Mouse (Mus musculus): ENCODE measurements around the gene Dennd1b.

Dennd1b gene

GRCm38 (mm10) chr1:138956511-138956910 is 6.7 kb upstream of the Dennd1b start:
- H3K27me3 ChIP-seq (ENCODE audit: insufficient read depth, low read length), result no peaks in the 10 kb centered on the region; the same call in 1 of the 2 replicates
- H3K4me1 ChIP-seq (replicated peaks; ENCODE audit: low read depth, low read length), result peaks cover 30% of the 10 kb centered on the region
- no peak for TF ChIP-seq CTCF (conservative IDR thresholded peaks at IDR 0.05; ENCODE audit: low read length)
- H3K9me3 ChIP-seq (ENCODE audit: low read length), result 0 out of 2 replicates have a peak, but pooled peaks cover 6% of the 10 kb centered on the region
- H3K4me3 ChIP-seq (replicated peaks; ENCODE audit: low read length), result no peak overlapping the region
- H3K36me3 ChIP-seq (ENCODE audit: insufficient read depth, low read length), result no peaks in the 10 kb centered on the region

GRCm38 (mm10) chr1:138957111-138957510 is 6.1 kb upstream of the Dennd1b start:
- H3K9me3 ChIP-seq (ENCODE audit: low read length), result 0 out of 2 replicates have a peak, but pooled peaks cover 6% of the 10 kb centered on the region
- TF ChIP-seq POU5F1 (IDR thresholded peaks at IDR 0.05; ENCODE audit: borderline replicate concordance, low read length), result no peak
- TF ChIP-seq NANOG (IDR thresholded peaks at IDR 0.05; ENCODE audit: borderline replicate concordance, low read length), result peak; percentile 47; the same call in 1 of the 2 replicates
- H3K27me3 ChIP-seq (ENCODE audit: insufficient read depth, low read length), result no peaks in the 10 kb centered on the region; the same call in 1 of the 2 replicates
- no peak overlapping the region for H3K4me3 ChIP-seq (replicated peaks; ENCODE audit: low read length)
- no peaks in the 10 kb centered on the region for H3K36me3 ChIP-seq (ENCODE audit: insufficient read depth, low read length)
- peaks cover 30% of the 10 kb centered on the region for H3K4me1 ChIP-seq (replicated peaks; ENCODE audit: low read depth, low read length)

- no peak for TF ChIP-seq CTCF (conservative IDR thresholded peaks at IDR 0.05; ENCODE audit: low read length)
- TF ChIP-seq POU5F1 (IDR thresholded peaks at IDR 0.05; ENCODE audit: borderline replicate concordance, low read length), result no peak
- H3K4me1 ChIP-seq (replicated peaks; ENCODE audit: low read depth, low read length), result peaks cover 35% of the 10 kb centered on the region
- no peak overlapping the region for H3K4me3 ChIP-seq (replicated peaks; ENCODE audit: low read length)
Measured at GRCm38 (mm10) chr1:138958863-138959262, 4.4 kb upstream of the Dennd1b start.

GRCm38 (mm10) chr1:138959903-138960483 is 3.2 kb upstream of the Dennd1b start:
- no peak overlapping the region for H3K4me3 ChIP-seq (replicated peaks; ENCODE audit: low read length)
- H3K36me3 ChIP-seq (ENCODE audit: insufficient read depth, low read length), result no peaks in the 10 kb centered on the region
- peaks cover 35% of the 10 kb centered on the region for H3K4me1 ChIP-seq (replicated peaks; ENCODE audit: low read depth, low read length)
- H3K9me3 ChIP-seq (ENCODE audit: low read length), result no peaks in the 10 kb centered on the region
- no peak for TF ChIP-seq NANOG (IDR thresholded peaks at IDR 0.05; ENCODE audit: borderline replicate concordance, low read length)
- no peak for TF ChIP-seq CTCF (conservative IDR thresholded peaks at IDR 0.05; ENCODE audit: low read length)
- no peak for TF ChIP-seq POU5F1 (IDR thresholded peaks at IDR 0.05; ENCODE audit: borderline replicate concordance, low read length)
- H3K27me3 ChIP-seq (ENCODE audit: insufficient read depth, low read length), result no peaks in the 10 kb centered on the region

More at GRCm38 (mm10) chr1:138958863-138959262, 4.4 kb upstream of the Dennd1b start:
- Histone ChIP-seq H3K9me3 (ENCODE audit: low read length) (0 out of 2 replicates have a peak, but pooled peaks cover 2% of the 10 kb centered on the region), H3K27me3 (ENCODE audit: insufficient read depth, low read length) (no peaks in the 10 kb centered on the region; the same call in 1 of the 2 replicates), H3K36me3 (ENCODE audit: insufficient read depth, low read length) (no peaks in the 10 kb centered on the region)

- no peak for TF ChIP-seq NANOG (IDR thresholded peaks at IDR 0.05; ENCODE audit: borderline replicate concordance, low read length)
- TF ChIP-seq POU5F1 (IDR thresholded peaks at IDR 0.05; ENCODE audit: borderline replicate concordance, low read length), result no peak
- TF ChIP-seq CTCF (conservative IDR thresholded peaks at IDR 0.05; ENCODE audit: low read length), result no peak
- peaks cover 17% of the 10 kb centered on the region for H3K4me1 ChIP-seq (replicated peaks; ENCODE audit: low read depth, low read length)
- no peaks in the 10 kb centered on the region for H3K9me3 ChIP-seq (ENCODE audit: low read length)
- peaks cover 13% of the 10 kb centered on the region for H3K36me3 ChIP-seq (ENCODE audit: insufficient read depth, low read length)
- peak overlapping the region; percentile 88 for H3K4me3 ChIP-seq (replicated peaks; ENCODE audit: low read length)
- no peaks in the 10 kb centered on the region for H3K27me3 ChIP-seq (ENCODE audit: insufficient read depth, low read length)
Measured at GRCm38 (mm10) chr1:138962266-138963101, 751 bp upstream of the Dennd1b start.

GRCm38 (mm10) chr1:138963868-138964458 is 728 bp downstream of the Dennd1b start:
- TF ChIP-seq NANOG (IDR thresholded peaks at IDR 0.05; ENCODE audit: borderline replicate concordance, low read length) (no peak), CTCF (conservative IDR thresholded peaks at IDR 0.05; ENCODE audit: low read length) (no peak), POU5F1 (IDR thresholded peaks at IDR 0.05; ENCODE audit: borderline replicate concordance, low read length) (no peak)
- H3K9me3 ChIP-seq (ENCODE audit: low read length), result no peaks in the 10 kb centered on the region
- H3K36me3 ChIP-seq (ENCODE audit: insufficient read depth, low read length), result peaks cover 19% of the 10 kb centered on the region
- peaks cover 17% of the 10 kb centered on the region for H3K4me1 ChIP-seq (replicated peaks; ENCODE audit: low read depth, low read length)
- no peaks in the 10 kb centered on the region for H3K27me3 ChIP-seq (ENCODE audit: insufficient read depth, low read length)
- H3K4me3 ChIP-seq (replicated peaks; ENCODE audit: low read length), result peak overlapping the region; percentile 88

- Histone ChIP-seq H3K9me3 (ENCODE audit: low read length) (no peaks in the 10 kb centered on the region), H3K36me3 (ENCODE audit: insufficient read depth, low read length) (peaks cover 22% of the 10 kb centered on the region), H3K4me3 (replicated peaks; ENCODE audit: low read length) (no peak overlapping the region), H3K4me1 (replicated peaks; ENCODE audit: low read depth, low read length) (peaks cover 9% of the 10 kb centered on the region), H3K27me3 (ENCODE audit: insufficient read depth, low read length) (no peaks in the 10 kb centered on the region)
- no peak for TF ChIP-seq CTCF (conservative IDR thresholded peaks at IDR 0.05; ENCODE audit: low read length)
- no peak for TF ChIP-seq NANOG (IDR thresholded peaks at IDR 0.05; ENCODE audit: borderline replicate concordance, low read length)
- no peak for TF ChIP-seq POU5F1 (IDR thresholded peaks at IDR 0.05; ENCODE audit: borderline replicate concordance, low read length)
Measured at GRCm38 (mm10) chr1:138965069-138965468, 1.8 kb downstream of the Dennd1b start.

- TF ChIP-seq POU5F1 (IDR thresholded peaks at IDR 0.05; ENCODE audit: borderline replicate concordance, low read length), result no peak
- no peak for TF ChIP-seq NANOG (IDR thresholded peaks at IDR 0.05; ENCODE audit: borderline replicate concordance, low read length)
- no peak for TF ChIP-seq CTCF (conservative IDR thresholded peaks at IDR 0.05; ENCODE audit: low read length)
- Histone ChIP-seq H3K36me3 (ENCODE audit: insufficient read depth, low read length) (peaks cover 22% of the 10 kb centered on the region), H3K4me3 (replicated peaks; ENCODE audit: low read length) (no peak overlapping the region), H3K9me3 (ENCODE audit: low read length) (no peaks in the 10 kb centered on the region), H3K4me1 (replicated peaks; ENCODE audit: low read depth, low read length) (peaks cover 8% of the 10 kb centered on the region), H3K27me3 (ENCODE audit: insufficient read depth, low read length) (no peaks in the 10 kb centered on the region)
Measured at GRCm38 (mm10) chr1:138965511-138965910, 2.3 kb downstream of the Dennd1b start.

Data from E14TG2a.4 (cell line).